Mouse (Mus musculus) bone marrow, adult 2 months (tissue): ENCODE data around the gene Etnk2.

Experiments used
- CTCF ChIP-seq: fragments of 200-500 bp; IDR thresholded peaks from 2 replicates; pipeline ENCODE4 v1.5.1; 2011; ENCODE audit warnings: low read length, control low read depth; ENCODE audit not compliant: control insufficient read depth, insufficient read depth
- POLR2A ChIP-seq: fragments of 200-500 bp; IDR thresholded peaks from 2 replicates; pipeline ENCODE4 v1.6.1; 2011; ENCODE audit warnings: low read depth, mild to moderate bottlenecking, control low read depth, low read length, borderline replicate concordance; ENCODE audit not compliant: control insufficient read depth

DNA sequence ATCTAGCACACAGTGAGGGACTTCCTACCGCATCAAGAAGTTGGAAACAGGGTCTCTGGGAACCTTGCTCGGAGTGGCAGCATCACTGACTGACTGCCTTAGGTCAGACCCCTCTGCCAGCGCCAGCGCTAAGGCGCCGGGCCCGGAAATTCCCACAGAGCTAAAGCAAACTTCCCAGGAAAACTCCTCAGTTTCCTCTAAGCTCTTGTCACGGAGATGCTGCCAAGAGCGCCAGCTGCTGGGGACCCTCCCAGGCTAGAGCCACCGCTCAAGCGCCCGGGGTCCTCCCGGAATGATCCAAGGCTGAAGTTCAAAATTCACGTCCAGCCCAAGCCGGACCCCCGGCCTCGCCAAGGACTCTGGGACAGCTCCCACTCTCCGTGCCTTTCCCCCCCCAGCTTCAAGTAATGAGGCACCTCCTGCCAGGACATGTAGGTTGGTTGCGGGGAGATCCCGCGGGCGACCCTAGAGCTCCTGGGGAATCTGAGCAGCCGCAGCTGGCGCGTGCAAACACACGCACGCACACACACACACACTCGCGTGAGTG, 59.3 kb downstream of the Etnk2 start:
- no peak for TF ChIP-seq CTCF
- TF ChIP-seq POLR2A: no peak
